Mouse (Mus musculus) c-Kit-positive CD71-negative TER-119-negative erythroid progenitor cells, embryonic 14.5 days (primary cell): Measurements from ENCODE around the gene Dhx32.
"Not testable (repeated sequence)": the region's sequence is repeated elsewhere in the genome, so short reads cannot be mapped to it uniquely, and the experiment has no call there.

Experiments used
- DNase-seq: peaks from one replicate; pipeline ENCODE4 v3.0.0-alpha.2; 2013; ENCODE audit warnings: low read depth

Dhx32 gene

DNA sequence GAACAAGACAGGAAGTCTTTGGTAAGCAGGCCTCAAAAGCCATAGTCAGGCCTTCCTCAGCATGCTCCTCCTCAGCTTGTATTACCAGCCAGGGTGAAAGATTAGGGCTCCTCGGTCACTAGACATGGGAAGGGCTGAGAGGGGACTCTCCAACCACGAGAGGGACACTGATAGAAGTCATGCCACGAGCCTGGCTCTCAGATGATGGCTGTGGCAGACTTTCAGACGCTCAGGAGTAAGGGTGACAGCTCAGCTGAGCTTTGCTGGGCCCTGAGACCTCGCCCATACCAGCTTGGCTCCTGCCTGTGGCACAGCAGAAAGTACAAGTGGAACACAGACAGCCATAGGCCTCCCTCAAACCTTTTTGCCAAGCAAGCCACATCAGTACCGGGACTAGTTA lies 55.5 kb downstream of the Dhx32 start:
- no peak for DNase-seq

DNA sequence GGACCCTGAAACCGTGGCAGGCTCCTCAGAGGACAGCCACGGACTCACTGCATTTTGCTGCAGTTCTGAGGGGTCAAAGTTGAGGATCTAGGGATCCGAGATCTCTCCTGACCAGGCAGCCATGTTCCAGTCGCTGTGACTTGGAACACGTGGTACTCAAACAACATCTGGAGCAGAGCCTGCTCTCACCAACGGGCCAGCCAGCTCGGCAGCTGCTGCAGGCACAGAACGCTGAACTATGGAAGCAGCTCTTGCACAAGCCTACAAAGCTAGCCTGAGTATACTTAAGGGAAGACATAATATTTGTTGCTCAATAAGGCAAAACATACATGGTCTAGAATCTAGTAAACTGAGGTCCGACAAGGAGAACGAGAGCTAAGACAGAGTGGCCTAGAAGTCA lies 57.0 kb downstream of the Dhx32 start:
- DNase-seq: no peak

DNA sequence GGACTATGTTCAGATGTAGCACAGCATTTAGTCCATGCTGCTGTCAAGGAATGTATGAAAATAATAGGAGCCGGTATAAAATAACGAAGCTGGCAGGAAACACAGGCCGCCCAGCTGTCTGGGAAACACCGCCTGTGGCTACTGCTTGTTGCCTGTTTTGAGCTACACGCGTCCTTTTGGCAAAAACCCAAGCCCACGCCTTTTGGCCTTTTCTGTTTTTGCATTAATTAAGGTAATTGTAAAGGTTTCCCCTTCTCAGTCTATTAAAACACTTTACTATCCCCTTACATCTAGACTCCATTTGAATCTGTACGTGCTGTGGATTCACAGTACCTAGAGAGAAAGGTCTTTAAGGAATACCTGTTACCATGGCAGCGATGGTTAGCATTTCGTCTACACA lies 57.7 kb downstream of the Dhx32 start:
- no peak for DNase-seq

DNA sequence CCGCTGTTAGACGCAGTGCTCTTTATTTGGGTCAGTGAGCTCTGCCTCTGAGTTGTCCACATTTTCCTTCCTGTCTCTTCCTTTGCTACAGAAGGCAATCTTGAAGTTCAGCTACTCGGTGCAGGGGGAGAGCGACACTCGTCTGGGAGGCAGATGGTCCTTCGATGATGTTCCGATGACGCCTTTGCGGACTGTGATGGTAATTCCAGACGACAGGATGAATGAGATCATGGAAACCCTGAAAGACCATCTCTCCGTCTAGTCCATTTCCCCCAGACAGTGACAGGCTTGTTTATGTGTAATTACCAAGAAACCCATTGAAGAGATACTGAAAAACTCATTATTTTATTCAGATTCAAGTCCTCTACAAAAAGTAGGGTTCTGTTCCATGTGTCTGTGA lies 61.9 kb downstream of the Dhx32 start:
- DNase-seq: no peak

DNA sequence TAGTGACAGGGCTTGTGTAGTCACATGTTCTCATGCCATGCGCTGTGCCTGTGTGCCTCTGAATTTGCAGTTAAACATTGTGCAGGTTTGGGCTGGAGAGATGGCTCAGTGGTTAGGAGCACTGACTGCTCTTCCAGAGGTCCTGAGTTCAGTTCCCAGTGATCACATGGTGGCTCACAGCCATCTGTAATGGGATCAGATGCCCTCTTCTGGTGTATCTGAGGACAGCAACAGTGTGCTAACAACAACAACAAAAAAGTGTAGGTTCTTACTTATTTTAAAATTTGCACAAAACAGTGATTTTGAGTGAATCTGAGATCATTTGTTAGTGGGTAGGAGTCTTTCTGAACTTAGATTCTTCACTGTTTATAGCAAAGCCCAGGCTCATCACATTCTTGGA lies 63.9 kb downstream of the Dhx32 start:
- no peak for DNase-seq

DNA sequence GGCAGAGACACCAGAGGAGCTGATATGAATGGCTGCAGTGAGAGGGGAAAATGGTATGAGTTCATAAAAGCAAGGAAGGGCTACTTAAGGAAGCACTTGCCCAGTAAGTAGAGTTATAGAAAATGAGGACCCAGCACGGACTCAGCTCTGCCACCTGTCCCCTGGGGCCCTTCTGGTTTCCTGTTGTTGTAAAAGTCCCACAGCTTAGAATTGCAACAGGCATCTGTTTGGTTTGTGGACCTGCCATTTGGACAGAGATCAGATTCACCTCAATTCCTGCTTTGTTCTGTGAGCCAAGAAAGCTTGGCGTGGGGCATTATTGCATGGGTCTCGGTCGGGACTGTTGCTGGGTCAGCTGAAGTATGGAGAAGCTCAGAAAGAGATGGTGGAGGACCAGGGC lies 67.1 kb downstream of the Dhx32 start:
- no peak for DNase-seq

- no peak for DNase-seq
These were observed 75.2 kb downstream of the Dhx32 start for GRCm38 (mm10) chr7:133707301-133707700.

GRCm38 (mm10) chr7:133703906-133704305 lies 78.6 kb downstream of the Dhx32 start:
- DNase-seq: no peak

DNA sequence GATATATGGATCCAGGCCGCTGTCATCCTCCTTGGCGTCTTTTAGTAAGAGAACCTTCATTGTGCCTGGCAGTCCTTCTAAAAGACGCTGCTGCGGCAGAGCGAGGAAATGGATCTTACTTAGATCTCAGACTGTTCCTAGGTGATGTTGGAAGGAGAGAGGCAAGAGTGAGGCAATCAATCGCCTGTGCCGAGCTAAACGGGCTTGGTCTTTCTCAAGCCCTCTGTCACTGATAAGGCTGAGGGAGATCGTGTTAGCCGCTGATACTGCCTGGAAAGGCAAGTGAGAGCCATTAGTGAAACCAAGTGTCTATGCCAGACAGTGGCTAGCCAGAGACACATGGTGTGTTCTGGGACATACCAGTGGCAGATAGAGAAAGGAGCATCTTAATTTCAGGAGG lies 80.2 kb downstream of the Dhx32 start:
- DNase-seq: peak; percentile 36

DNA sequence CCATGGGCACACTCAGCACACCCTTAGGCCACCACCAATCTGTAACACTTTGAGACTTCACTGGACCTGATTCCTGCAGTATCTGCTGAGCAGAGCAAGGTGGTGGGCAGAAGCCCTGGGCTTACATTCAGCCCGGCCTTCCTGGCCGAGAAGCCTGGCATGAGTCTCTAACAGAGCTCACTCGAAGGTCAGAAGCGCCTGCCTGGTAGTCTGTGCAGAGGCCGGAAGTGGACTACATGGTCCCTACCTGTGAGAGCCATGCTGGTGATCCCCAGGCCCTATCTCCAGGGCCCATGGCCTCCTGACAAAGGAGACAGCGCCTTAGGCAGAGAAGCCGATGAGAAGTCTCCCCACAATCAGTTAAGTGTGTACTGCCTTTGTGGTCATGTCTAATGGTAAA lies 81.2 kb downstream of the Dhx32 start:
- no peak for DNase-seq

DNA sequence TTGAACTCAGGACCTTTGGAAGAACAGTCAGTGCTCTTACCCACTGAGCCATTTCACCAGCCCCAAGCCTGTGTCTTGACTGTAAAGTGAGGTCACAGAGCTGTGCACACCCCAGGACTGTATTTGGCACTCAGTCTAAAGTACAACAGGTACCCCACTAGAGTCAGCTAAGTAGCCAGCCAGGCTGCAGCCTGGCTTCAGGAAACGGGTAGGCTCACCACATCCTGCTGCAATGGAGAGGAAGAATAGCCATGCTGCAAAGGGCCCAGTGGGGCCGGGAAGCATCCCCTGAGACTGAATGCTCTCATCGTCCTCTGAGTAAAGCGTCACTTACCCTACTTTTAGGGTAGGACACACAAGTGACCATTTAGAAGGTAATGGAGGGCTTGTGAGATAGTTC lies 82.6 kb downstream of the Dhx32 start:
- DNase-seq: no peak

GRCm38 (mm10) chr7:133698021-133698709 lies 84.4 kb downstream of the Dhx32 start:
- DNase-seq: no peak

DNA sequence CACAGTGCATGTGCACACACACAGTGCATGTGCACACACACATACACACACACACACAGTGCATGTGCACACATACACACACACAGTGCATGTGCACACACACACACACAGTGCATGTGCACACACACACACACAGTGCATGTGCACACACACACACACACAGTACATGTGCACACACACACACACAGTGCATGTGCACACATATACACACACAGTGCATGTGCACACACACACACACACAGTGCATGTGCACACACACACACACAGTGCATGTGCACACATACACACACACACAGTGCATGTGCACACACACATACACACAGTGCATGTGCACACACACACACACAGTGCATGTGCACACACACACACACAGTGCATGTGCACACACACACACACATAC lies 96.9 kb downstream of the Dhx32 start:
- DNase-seq: not testable (repeated sequence)

DNA sequence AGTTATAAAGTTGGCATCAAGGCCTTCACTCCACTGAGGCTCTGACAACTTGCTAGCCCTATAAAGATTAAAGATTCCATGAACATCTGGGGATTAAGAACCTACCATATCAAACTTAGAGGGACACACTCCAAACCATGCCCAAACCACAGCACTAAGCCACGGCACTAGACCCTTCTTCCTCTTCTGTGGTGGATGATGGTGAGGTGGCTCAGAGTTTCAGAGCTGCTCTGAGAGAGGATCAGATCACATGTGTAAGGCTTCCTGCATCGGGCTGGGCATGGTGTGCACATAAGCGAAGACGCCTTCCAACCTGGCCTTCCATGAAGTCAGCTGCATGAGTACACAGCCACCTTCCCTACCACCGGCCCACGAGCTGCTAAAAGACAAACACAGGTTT lies 97.8 kb downstream of the Dhx32 start:
- no peak for DNase-seq

DNA sequence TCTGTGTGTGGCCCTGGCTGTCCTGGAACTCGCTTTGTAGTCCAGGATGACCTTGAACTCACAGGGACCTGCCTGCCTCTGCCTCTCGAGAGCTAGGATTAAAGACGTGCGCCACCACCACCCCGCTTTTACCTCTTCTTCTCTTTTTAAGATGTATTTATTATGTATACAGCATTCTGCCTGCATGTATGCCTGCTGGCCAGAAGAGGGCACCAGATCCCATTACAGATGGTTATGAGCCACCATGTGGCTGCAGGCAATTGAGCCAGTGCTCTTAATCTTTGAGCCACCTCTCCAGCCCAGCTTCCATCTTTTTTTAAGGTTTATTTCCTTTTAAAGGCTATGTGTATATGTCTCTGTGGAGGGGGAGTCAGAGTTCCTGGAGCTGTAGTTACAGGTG lies 98.4 kb downstream of the Dhx32 start:
- DNase-seq: no peak

DNA sequence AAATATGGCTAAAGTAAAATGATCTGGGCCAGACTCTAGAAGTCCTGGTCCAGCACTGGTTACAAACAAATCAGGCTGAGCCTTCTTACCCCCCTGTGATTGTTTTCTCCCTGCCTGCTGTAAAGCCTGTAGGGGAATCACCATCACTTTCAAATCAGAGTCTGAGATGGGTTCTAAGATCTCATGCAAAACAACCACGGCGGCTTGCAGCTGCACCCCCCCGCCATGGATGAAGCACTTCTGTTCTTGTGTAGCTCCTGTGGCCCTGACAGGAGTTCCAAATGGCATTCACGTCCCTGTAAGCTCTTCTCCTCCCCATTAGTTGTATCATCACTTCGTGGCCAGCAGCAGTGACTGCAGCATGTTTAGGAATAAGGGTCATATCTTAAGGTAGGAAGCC lies 98.9 kb downstream of the Dhx32 start:
- DNase-seq: no peak

- DNase-seq: no peak
These were observed 102.6 kb downstream of the Dhx32 start, which contains the start of gene Mmp21 for GRCm38 (mm10) chr7:133679961-133680360. Gene Mmp21 (minus strand): TSS chr7:133680061.

DNA sequence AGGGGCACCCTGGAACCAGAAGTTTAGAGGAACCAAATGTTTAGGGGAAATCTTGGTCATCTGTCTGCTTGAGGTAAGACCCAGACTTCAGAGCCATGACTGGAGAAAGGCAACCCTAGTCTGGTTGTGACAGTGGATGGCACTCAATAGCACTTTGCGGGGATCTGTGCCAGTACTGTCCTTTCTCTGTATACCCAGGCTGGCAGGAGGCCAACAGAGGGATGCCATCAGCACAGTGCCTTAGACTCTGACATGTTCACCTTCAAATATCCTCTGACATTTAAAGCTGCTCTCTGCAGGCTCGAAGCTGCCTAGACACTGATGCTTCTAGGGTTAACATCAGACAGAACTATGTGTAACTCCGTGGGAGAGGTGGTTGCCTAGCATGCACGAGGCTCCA lies 103.1 kb downstream of the Dhx32 start:
- no peak for DNase-seq

- no peak for DNase-seq
These were observed 103.8 kb downstream of the Dhx32 start for GRCm38 (mm10) chr7:133678716-133679115.

- no peak for DNase-seq
These were observed 106.5 kb downstream of the Dhx32 start for GRCm38 (mm10) chr7:133676002-133676401.
